Mouse (Mus musculus) frontal cortex, adult (tissue): ENCODE data around the gene Zfp518a.

ENCODE experiments used
- ATAC-seq: cut with Nextera tagmentation; 2 replicates; pipeline ENCODE4 v1.9.2; 2017; ENCODE audit warnings: mild to moderate bottlenecking, moderate library complexity, mixed read lengths; ENCODE audit not compliant: low TSS enrichment

The Zfp518a gene

GRCm38 (mm10) chr19:40894519-40895392 is at the start of gene Zfp518a:
Gene Zfp518a (plus strand): TSS chr19:40894705.
- peak; percentile 96 for ATAC-seq

- ATAC-seq: no peak
Observed at GRCm38 (mm10) chr19:40844731-40845130, 49.8 kb upstream of the Zfp518a start.

GRCm38 (mm10) chr19:40849391-40849790 is 45.1 kb upstream of the Zfp518a start:
- no peak for ATAC-seq

DNA sequence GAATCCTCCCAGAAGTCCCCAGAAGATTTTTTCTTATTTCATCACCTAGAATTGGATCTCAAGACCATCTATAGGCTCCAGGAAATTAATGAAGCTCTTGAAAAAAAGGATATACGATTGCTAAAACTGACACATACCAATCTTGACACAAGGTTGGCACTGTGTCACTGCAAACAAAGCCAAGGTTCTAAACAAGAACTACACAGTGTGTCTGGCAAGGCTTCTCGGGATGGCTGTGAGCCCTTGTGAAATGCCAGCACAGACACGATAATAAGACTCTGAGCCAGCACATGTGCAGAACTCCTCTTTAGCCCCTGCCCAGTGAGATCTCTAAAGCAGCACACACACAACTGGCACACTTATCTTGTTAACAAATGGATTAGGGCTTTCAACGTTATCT is 35.0 kb upstream of the Zfp518a start:
- peak; percentile 70; the same call in 1 of the 2 replicates for ATAC-seq

- ATAC-seq: no peak
Observed at GRCm38 (mm10) chr19:40868284-40868683, 26.2 kb upstream of the Zfp518a start.

DNA sequence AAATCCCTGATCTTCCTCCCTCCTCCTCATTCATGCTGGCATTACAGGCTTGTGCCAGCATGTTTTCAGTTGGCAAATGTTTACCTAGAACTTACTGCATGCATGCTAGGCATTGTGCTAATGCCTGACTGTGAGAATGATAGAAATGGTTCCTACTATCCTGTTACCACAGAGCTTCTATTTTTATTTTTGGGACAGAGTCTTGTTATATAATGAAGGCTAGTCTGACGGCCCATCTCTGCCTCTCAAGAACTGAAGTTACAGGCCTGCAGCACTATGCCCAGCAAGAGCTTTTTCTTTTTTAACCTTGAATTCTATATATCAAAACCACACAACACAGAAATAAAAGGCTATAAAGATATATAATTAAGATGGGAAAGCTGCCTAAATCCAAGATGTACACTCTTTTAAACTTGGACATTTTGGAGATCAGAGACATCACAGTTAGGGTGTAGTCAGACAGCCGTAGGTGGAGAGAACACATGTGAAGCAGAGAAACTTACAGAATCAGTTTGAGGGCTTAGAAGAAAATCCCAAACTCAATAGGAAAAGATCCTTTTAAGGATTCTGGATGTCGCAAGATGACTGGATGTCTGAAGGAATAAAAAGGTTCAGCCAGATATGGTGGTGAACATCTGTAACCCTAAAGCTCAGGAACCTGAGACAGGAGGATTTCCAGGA is 24.9 kb upstream of the Zfp518a start:
- ATAC-seq: peak; percentile 79

DNA sequence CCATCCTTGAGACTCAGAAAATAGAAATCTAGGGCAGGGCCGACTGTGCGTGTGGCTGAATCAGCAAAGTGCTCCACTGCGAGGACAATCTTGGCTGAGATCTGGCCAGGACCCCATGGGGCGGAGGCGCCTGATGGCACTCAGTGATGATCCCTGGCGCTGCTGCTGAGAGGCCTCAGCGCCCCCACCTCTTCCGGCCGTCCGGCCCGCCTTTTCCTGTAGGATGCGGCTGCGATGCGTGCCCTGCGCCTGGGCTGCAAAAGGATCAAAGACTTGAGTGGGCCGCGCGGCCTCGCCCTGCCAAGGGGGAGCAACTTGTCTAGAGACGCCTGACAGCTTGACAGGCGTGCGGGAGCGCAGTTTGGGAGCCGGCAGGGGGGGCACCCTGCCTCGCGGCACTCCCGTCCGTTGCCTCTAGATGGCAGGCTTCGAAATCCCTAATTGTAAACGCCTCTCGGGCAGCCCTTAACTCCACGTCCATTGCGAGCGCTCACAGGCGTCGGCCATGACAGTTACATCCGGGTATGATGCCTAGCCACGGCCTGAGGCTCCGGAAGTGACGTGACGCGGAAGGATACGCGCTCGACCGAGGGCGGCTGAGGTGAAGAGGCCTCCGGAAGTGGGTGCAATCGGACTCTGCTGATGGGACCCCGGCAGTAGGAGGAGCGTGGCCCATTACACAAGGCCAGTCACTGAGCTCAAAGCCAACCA is 21.4 kb upstream of the Zfp518a start:
- ATAC-seq: peak; percentile 93

DNA sequence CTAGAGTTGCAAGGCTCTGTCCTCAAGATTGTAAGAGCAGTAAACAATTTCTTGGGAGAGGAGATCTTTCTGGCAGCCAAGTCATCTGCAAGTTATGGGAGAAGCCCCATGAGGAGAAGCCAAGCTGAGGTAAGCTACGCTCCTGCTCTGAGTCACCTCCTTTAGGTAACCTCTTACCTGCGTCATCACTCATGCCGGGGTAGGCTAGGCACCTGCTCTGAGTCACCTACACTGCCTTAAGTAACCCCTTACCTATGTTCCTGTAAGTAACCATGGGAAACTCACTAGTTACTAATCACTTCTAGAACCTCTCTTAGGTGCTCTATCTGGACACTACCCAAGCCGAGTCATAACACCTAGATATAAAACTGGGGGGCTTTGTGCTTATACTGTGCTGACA is 12.8 kb upstream of the Zfp518a start:
- no peak for ATAC-seq

DNA sequence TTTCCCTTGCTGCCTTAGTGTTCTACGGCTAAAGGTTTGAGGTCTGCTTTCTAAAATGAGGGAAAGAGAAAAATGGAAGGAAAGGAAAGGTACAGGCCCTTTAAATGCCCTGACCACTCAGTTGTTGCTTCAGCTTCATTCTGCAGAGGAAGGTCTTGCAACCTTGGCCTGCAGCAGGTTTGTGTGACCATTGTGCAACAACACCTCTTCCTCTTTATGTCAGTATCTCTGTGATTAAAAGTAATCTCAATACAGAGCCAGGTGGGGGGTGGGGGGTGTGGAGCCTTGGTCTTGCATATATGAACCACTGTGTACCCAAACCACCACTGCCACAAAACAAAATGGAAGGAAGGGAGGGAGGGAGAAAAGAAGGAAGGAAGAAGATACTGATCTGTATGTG is 5.6 kb upstream of the Zfp518a start:
- ATAC-seq: no peak

- ATAC-seq: no peak; the same call in 1 of the 2 replicates
Observed at GRCm38 (mm10) chr19:40894071-40894506, 416 bp upstream of the Zfp518a start.

DNA sequence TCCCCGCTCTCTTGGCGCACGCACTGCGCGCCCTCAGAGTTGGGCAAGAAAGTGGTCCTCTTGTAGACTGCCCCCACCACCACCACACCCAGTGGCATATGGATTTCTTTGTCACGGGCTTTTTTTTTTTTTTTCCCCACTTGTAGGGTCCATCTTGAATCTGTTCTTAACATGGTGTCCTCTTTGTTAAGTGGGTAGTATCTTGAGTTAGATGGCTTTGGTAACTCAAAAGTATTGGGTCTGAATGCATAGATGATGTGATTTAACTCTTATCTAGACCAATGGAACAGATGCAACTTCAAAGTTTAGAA is 843 bp downstream of the Zfp518a start:
- no peak for ATAC-seq

GRCm38 (mm10) chr19:40931581-40932369 is 37.3 kb downstream of the Zfp518a start:
- ATAC-seq: no peak

DNA sequence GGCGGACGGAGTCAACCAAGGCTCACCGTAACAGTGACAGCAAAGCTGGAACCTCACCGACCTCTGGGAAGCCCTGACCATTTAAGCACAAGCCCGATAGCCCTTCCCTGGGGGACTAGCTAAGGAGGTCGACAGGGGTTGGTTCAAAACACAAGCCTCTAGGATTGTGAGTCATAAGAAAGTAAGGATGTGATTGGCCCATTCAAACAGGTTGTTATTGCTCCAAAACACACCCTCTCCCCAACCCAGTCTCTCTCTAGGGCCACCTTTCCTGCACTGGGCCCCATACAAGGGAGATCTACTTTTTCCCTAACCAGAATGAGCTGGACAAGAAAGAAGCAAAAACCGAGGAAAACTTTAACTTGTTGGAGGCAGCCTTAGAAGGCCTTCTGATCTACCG is 40.9 kb downstream of the Zfp518a start:
- ATAC-seq: no peak

GRCm38 (mm10) chr19:40936038-40936437 is 41.5 kb downstream of the Zfp518a start:
- no peak for ATAC-seq

- ATAC-seq: no peak
Observed at GRCm38 (mm10) chr19:40943552-40943951, 49.0 kb downstream of the Zfp518a start.

- ATAC-seq: peak; percentile 77
Observed at GRCm38 (mm10) chr19:40946937-40947577, 52.6 kb downstream of the Zfp518a start.

DNA sequence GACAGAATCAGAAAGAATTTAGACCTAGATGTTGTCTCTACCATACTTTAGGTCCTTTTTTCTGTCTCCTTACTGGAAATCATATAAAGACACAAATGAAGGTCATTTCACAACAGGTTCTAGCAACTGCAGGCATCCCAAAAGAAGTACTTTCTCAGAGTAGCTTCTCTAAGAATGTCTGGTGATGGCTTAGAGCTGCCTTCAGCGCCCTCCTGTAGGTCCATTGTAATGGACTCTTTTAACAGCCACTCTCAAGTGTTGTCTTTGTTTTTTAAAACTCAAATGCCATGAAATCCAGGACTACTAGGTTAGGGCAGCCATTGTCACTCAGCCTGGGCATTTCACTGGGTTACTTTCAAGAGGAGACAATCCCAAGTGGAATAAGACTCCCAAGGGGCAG is 64.5 kb downstream of the Zfp518a start:
- no peak for ATAC-seq

- peak; percentile 67; the same call in 1 of the 2 replicates for ATAC-seq
Observed at GRCm38 (mm10) chr19:40962988-40963387, 68.5 kb downstream of the Zfp518a start.

DNA sequence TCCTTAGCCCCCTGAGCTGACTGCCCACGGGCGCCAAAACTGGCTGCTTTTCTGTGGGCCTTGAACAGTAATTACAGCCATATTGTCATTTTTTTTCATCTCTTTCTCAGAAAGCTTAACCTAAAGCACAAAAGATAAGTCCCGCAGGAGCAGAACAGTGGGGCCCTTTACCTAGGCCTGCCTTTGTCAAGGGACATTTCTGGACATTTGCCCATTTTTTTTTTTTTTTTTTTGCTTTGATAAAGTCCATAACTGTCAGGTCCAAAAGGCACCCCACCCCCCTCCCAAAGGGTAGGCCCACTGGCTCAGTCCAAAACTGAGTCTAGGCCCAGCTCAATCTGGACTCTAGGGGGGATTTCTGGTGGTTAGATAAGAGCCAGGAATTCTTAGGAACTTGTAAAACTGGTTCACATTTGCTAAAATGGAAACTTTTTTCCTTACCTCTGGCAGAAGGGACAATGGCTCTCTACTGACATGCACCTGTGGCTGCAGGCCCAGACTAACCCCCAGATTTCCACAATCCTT is 69.9 kb downstream of the Zfp518a start:
- no peak for ATAC-seq

DNA sequence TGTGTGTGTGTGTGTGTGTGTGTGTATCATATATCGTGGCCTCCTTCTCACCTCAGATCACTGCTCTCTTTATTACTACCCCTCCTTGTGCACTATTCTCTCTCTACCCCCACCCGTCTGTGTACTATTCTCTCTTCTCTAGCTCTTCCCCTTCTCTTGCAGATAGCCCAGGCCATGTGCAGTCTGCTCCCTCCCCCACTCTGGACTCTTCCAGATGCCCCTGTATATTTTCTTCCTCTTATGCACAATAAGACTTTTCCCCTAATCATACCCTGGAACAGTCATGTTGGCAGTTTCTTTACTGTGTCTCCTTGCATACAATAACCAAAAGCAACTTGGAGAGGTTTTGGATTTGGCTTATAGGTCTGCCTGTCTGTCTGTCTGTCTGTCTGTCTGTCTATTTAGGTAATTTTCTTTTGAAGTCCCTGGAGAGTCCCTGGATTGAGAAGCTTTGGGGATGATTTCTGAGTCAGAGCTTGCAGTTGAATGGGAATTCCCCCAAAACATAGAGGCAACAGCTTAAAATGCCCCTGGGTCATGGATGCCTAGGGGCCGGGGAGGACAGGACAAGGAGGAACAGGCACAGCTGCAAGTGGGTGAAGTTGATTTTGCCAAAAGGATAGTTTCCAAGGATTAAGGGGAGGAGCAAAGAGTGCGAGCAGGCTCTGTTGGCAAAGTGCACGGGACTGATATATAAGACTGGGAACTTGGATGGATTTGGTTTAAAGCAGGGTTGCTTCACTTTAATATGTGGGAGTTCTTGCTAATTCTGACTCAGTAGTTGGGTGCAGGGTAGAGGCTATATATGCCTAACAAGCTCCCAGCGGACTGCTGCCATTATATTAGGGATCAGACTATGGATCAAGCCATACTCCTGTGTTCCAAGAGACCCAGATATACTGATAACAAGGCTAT is 70.7 kb downstream of the Zfp518a start:
- ATAC-seq: no peak
